Mouse (Mus musculus) lung, postnatal 0 days (tissue): ENCODE measurements at regions not wholly inside any gene's neighbourhood (a gene's known extent, or its start where the extent isn't known, plus 50 kb on each side); places are given as distances from the start of the nearest gene placed in this dataset.

Experiments used
- ATAC-seq: fragments of 200-750 bp; cut with Nextera tagmentation; 2 replicates; pipeline ENCODE4 v1.8.0; 2017; ENCODE audit warnings: moderate library complexity
- DNase-seq: peaks from one replicate; pipeline ENCODE4 v3.0.0-alpha.2; 2016; ENCODE audit warnings: low spot score
- H3K27ac ChIP-seq: fragments of 300-500 bp; sonication (generic); 2 replicates; pipeline ENCODE4 v1.5.1; 2014; ENCODE audit warnings: antibody characterized with exemption, mild to moderate bottlenecking, low read length, mixed read lengths
- H3K27me3 ChIP-seq: fragments of 300-500 bp; sonication (generic); replicated peaks from 2 replicates; pipeline ENCODE4 v1.6.1; 2014; ENCODE audit warnings: low read length, mixed read lengths; ENCODE audit not compliant: insufficient read depth
- H3K36me3 ChIP-seq: fragments of 300-500 bp; sonication (generic); 2 replicates; pipeline ENCODE4 v1.6.1; 2014; ENCODE audit warnings: low read length, mixed read lengths; ENCODE audit not compliant: insufficient read depth
- H3K4me1 ChIP-seq: fragments of 300-500 bp; sonication (generic); 2 replicates; pipeline ENCODE4 v1.6.1; 2014; ENCODE audit warnings: antibody characterized with exemption, low read depth, low read length, mixed read lengths; ENCODE audit not compliant: insufficient read depth
- H3K4me2 ChIP-seq: fragments of 300-500 bp; sonication (generic); replicated peaks from 2 replicates; pipeline ENCODE4 v1.6.1; 2014; ENCODE audit warnings: low read depth, mild to moderate bottlenecking, low read length, moderate library complexity, mixed read lengths
- H3K4me3 ChIP-seq: fragments of 300-500 bp; sonication (generic); 2 replicates; pipeline ENCODE4 v1.5.1; 2014; ENCODE audit warnings: low read depth, low read length
- H3K9ac ChIP-seq: fragments of 300-500 bp; sonication (generic); replicated peaks from 2 replicates; pipeline ENCODE4 v1.6.1; 2014; ENCODE audit warnings: low read depth, mild to moderate bottlenecking
- H3K9me3 ChIP-seq: fragments of 300-500 bp; sonication (generic); 2 replicates; pipeline ENCODE4 v1.6.1; 2016; ENCODE audit warnings: low read length, mixed read lengths
- CTCF ChIP-seq: IDR thresholded peaks from 2 replicates; pipeline ENCODE4 v1.5.1; 2016; ENCODE audit warnings: antibody characterized with exemption, mild to moderate bottlenecking
- EP300 ChIP-seq: IDR thresholded peaks from 2 replicates; pipeline ENCODE4 v1.6.1; 2016; ENCODE audit warnings: antibody characterized with exemption, mild to moderate bottlenecking, control low read depth
- WGBS: fragments of 180-500 bp; shearing (Covaris S2); extraction: QIAGEN DNeasy Blood & Tissue Kit; methylation state at CpG from one replicate; pipeline ENCODE4 v1.1.7; 2014; 5-methylcytosine and 5-hydroxymethylcytosine counted together

DNA sequence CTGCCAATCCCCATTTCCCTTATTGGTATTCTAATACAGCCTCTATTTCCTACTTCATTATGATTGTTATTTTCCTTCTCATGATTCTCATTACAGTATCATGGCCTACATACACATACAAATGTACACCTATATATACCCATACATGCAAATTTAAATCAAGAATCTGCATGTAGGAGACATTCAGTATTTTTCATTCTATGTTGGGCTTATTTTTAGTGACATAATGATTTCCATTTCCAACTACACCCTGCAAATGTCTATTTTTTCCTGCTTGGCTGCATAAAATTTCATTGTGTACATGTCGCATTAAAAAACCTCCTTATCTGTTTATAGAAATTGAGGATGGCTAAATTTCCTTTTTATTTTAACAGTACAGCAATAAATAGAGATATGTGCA is 236.9 kb upstream of the Ghitm start:
- no peaks in the 10 kb centered on the region for H3K27me3 ChIP-seq
- ATAC-seq = no peak
- no peak overlapping the region for H3K4me3 ChIP-seq

DNA sequence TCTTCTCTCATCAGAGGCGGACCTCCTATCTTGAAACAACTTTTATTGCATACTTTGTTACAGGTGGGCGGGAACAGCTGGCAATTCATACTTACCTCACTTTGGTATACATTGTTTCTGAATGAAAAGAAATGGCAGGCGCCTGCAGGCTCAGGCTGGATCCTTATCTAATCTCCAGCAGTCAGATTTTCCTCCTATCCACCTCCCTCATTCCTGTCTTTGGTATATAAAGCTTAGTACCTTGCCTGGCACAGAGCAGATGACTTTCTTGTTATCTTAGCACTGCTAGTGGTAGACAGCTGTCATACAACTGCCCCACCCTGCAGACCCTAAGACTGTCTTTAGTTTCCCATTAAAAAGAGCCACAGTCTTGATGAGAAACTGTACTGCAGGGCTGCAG is 226.8 kb upstream of the Ghitm start:
- 49% methylated on average over 3 of the region's 3 CpGs for WGBS
- Histone ChIP-seq H3K36me3 (no peaks in the 10 kb centered on the region), H3K9me3 (no peaks in the 10 kb centered on the region), H3K27me3 (no peaks in the 10 kb centered on the region), H3K9ac (no peak overlapping the region), H3K27ac (no peak overlapping the region), H3K4me1 (no peaks in the 10 kb centered on the region), H3K4me2 (no peak overlapping the region), H3K4me3 (no peak overlapping the region)
- TF ChIP-seq EP300 (no peak), CTCF (no peak)
- DNase-seq (no peak), ATAC-seq (no peak)

More for the DNA sequence above, 236.9 kb upstream of the Ghitm start:
- H3K9ac ChIP-seq = no peak overlapping the region
- no peak overlapping the region for H3K4me2 ChIP-seq
- H3K27ac ChIP-seq = no peak overlapping the region
- WGBS = 80% methylated on average over 1 of the region's 1 CpGs
- no peak for DNase-seq
- H3K9me3 ChIP-seq = no peaks in the 10 kb centered on the region
- H3K4me1 ChIP-seq = no peaks in the 10 kb centered on the region
- H3K36me3 ChIP-seq = no peaks in the 10 kb centered on the region
- TF ChIP-seq EP300 = no peak
- no peak for TF ChIP-seq CTCF

GRCm38 (mm10) chr14:37355968-37356704 is 221.1 kb upstream of the Ghitm start:
- ATAC-seq = no peak

GRCm38 (mm10) chr14:37323392-37323791 is 188.3 kb upstream of the Ghitm start:
- Histone ChIP-seq H3K36me3 (no peaks in the 10 kb centered on the region), H3K27me3 (no peaks in the 10 kb centered on the region), H3K9me3 (no peaks in the 10 kb centered on the region), H3K4me3 (no peak overlapping the region), H3K27ac (no peak overlapping the region), H3K9ac (no peak overlapping the region), H3K4me1 (no peaks in the 10 kb centered on the region), H3K4me2 (no peak overlapping the region)
- no peak; the same call in 1 of the 2 replicates for ATAC-seq
- DNase-seq = peak; percentile 11
- 34% methylated on average over 4 of the region's 4 CpGs for WGBS
- TF ChIP-seq CTCF (no peak), EP300 (no peak)

More at GRCm38 (mm10) chr14:37355968-37356704, 221.1 kb upstream of the Ghitm start:
- 40% methylated on average over 9 of the region's 9 CpGs for WGBS
- no peaks in the 10 kb centered on the region for H3K36me3 ChIP-seq
- H3K9me3 ChIP-seq = no peaks in the 10 kb centered on the region
- no peak for DNase-seq
- TF ChIP-seq EP300 (no peak), CTCF (peak; percentile 46)
- H3K9ac ChIP-seq = no peak overlapping the region
- no peaks in the 10 kb centered on the region for H3K27me3 ChIP-seq
- no peak overlapping the region for H3K4me2 ChIP-seq
- H3K4me3 ChIP-seq = no peak overlapping the region
- no peaks in the 10 kb centered on the region for H3K4me1 ChIP-seq
- no peak overlapping the region for H3K27ac ChIP-seq

- H3K4me2 ChIP-seq = no peak overlapping the region
These were observed 180.3 kb upstream of the Ghitm start for GRCm38 (mm10) chr14:37315239-37315895.

GRCm38 (mm10) chr14:37313906-37314305 is 178.8 kb upstream of the Ghitm start:
- H3K36me3 ChIP-seq = no peaks in the 10 kb centered on the region
- TF ChIP-seq EP300 (no peak), CTCF (no peak)
- no peak overlapping the region for H3K27ac ChIP-seq
- H3K4me2 ChIP-seq = no peak overlapping the region
- H3K9ac ChIP-seq = no peak overlapping the region
- H3K9me3 ChIP-seq = no peaks in the 10 kb centered on the region
- H3K27me3 ChIP-seq = no peaks in the 10 kb centered on the region
- no peak for ATAC-seq
- H3K4me3 ChIP-seq = no peak overlapping the region
- H3K4me1 ChIP-seq = no peaks in the 10 kb centered on the region
- no peak for DNase-seq

More at GRCm38 (mm10) chr14:37315239-37315895, 180.3 kb upstream of the Ghitm start:
- H3K9me3 ChIP-seq = no peaks in the 10 kb centered on the region
- no peak overlapping the region for H3K27ac ChIP-seq
- WGBS = 81% methylated on average over 7 of the region's 7 CpGs
- no peaks in the 10 kb centered on the region for H3K4me1 ChIP-seq
- no peak for ATAC-seq
- no peak overlapping the region for H3K9ac ChIP-seq
- TF ChIP-seq EP300 = no peak
- no peak for DNase-seq
- no peaks in the 10 kb centered on the region for H3K36me3 ChIP-seq
- H3K27me3 ChIP-seq = no peaks in the 10 kb centered on the region
- H3K4me3 ChIP-seq = no peak overlapping the region
